Mouse (Mus musculus): ENCODE data around the gene Dip2b. TPM values are rescaled to one million over a fixed set of nuclear protein-coding genes. Genes with fewer than 3 reads are reported as not detected.

Gene Dip2b
- polyA plus RNA-seq, 1 experiment: 20.3 TPM

- H3K4me3 ChIP-seq (ENCODE audit: control insufficient read depth, low read depth, low read length): no peak overlapping the region
- H3K4me1 ChIP-seq (ENCODE audit: control insufficient read depth, insufficient read depth, low read length): no peaks in the 10 kb centered on the region
- H3K36me3 ChIP-seq (ENCODE audit: control insufficient read depth, insufficient read depth, low read length): no peaks in the 10 kb centered on the region
- H3K27me3 ChIP-seq (ENCODE audit: control insufficient read depth, insufficient read depth, low read length): no peaks in the 10 kb centered on the region
- TF ChIP-seq POLR2A (IDR thresholded peaks at IDR 0.05; ENCODE audit: control insufficient read depth, low read depth, low read length) (no peak), CTCF (IDR thresholded peaks at IDR 0.05; ENCODE audit: control insufficient read depth, insufficient read depth, insufficient replicate concordance, low read depth, low read length) (no peak)
- H3K27ac ChIP-seq (ENCODE audit: control insufficient read depth, insufficient read depth, low read depth, low read length): no peak overlapping the region
Observed at GRCm38 (mm10) chr15:100263246-100263905, 224.9 kb downstream of the Dip2b start.

GRCm38 (mm10) chr15:100265586-100266325 is 227.3 kb downstream of the Dip2b start:
- Histone ChIP-seq H3K36me3 (ENCODE audit: control insufficient read depth, insufficient read depth, low read length) (no peaks in the 10 kb centered on the region), H3K27me3 (ENCODE audit: control insufficient read depth, insufficient read depth, low read length) (no peaks in the 10 kb centered on the region), H3K4me3 (ENCODE audit: control insufficient read depth, low read depth, low read length) (no peak overlapping the region), H3K27ac (ENCODE audit: control insufficient read depth, insufficient read depth, low read depth, low read length) (no peak overlapping the region), H3K4me1 (ENCODE audit: control insufficient read depth, insufficient read depth, low read length) (peaks cover 5% of the 10 kb centered on the region)
- TF ChIP-seq CTCF (IDR thresholded peaks at IDR 0.05; ENCODE audit: control insufficient read depth, insufficient read depth, insufficient replicate concordance, low read depth, low read length): no peak
- no peak for TF ChIP-seq POLR2A (IDR thresholded peaks at IDR 0.05; ENCODE audit: control insufficient read depth, low read depth, low read length)

GRCm38 (mm10) chr15:100268916-100269315 is 230.5 kb downstream of the Dip2b start:
- H3K4me3 ChIP-seq (ENCODE audit: control insufficient read depth, low read depth, low read length): no peak overlapping the region; the same call in 1 of the 2 replicates
- no peak for TF ChIP-seq CTCF (IDR thresholded peaks at IDR 0.05; ENCODE audit: control insufficient read depth, insufficient read depth, insufficient replicate concordance, low read depth, low read length)
- no peak for TF ChIP-seq POLR2A (IDR thresholded peaks at IDR 0.05; ENCODE audit: control insufficient read depth, low read depth, low read length)
- no peak overlapping the region for H3K27ac ChIP-seq (ENCODE audit: control insufficient read depth, insufficient read depth, low read depth, low read length)
- no peaks in the 10 kb centered on the region for H3K27me3 ChIP-seq (ENCODE audit: control insufficient read depth, insufficient read depth, low read length)
- H3K36me3 ChIP-seq (ENCODE audit: control insufficient read depth, insufficient read depth, low read length): no peaks in the 10 kb centered on the region
- peaks cover 5% of the 10 kb centered on the region for H3K4me1 ChIP-seq (ENCODE audit: control insufficient read depth, insufficient read depth, low read length)

Other genes starting within 250 kb of the Dip2b start
- 3.8 and 4.1 TPM in 2 replicates for gene Lima1, start 163.2 kb upstream of the Dip2b start, polyA plus RNA-seq (2012; rRNA removed)
- gene Fam186a, start 71.6 kb upstream of the Dip2b start, polyA plus RNA-seq (2012; rRNA removed): 65.1 and 69.6 TPM in 2 replicates
- 30.1 and 37.9 TPM in 2 replicates for gene Larp4, start 68.6 kb upstream of the Dip2b start, polyA plus RNA-seq (2012; rRNA removed)
- 254 and 277 TPM in 2 replicates for gene Atf1, start 189.2 kb downstream of the Dip2b start, polyA plus RNA-seq (2012; rRNA removed)
- gene Tmprss12, start 242.2 kb downstream of the Dip2b start, polyA plus RNA-seq (2012; rRNA removed): 27.5 and 36.5 TPM in 2 replicates